In genomic region chr8:11283217-11283616, GRCm38 (mm10) we compare ENCODE assay signal across 11 mouse cellular contexts. TPM values are rescaled to one million over a fixed set of nuclear protein-coding genes. Genes with fewer than 3 reads are reported as not detected.
DNase-seq lines count a peak whose midpoint lies in the region; ATAC-seq lines count a peak whose summit lies in the region.
"Had no signal": no experiment of that assay in that cellular context is flagged by ENCODE, and none has a peak within 500 bp of the region (broad histone marks: within the 10 kb centered on the region; RNA-seq: fewer than 3 reads in every experiment).

No protein-coding gene starts in this region.

- no peaks in the 10 kb centered on the region for H3K36me3 ChIP-seq in forebrain, embryonic 11.5 days (ENCODE audit: control insufficient read depth, insufficient read depth, low read length)
- H3K36me3 ChIP-seq in forebrain, embryonic 12.5 days (replicated peaks): no peaks in the 10 kb centered on the region
- H3K36me3 ChIP-seq in embryonic facial prominence, embryonic 10.5 days (replicated peaks): peaks cover 11% of the 10 kb centered on the region
- H3K36me3 ChIP-seq: neural tube, embryonic 13.5 days had no signal

- peak; percentile 37; the same call in 1 of the 2 replicates for ATAC-seq in forebrain, embryonic 11.5 days (replicated peaks; ENCODE audit: low FRiP score)
- no peak for ATAC-seq in forebrain, embryonic 12.5 days (ENCODE audit: low FRiP score)
- ATAC-seq: intestine, embryonic 16.5 days had no signal

- H3K4me3 ChIP-seq in forebrain, embryonic 11.5 days (ENCODE audit: low read depth, low read length): no peak overlapping the region
- H3K4me3 ChIP-seq in forebrain, embryonic 12.5 days (replicated peaks): no peak overlapping the region
- no peak overlapping the region for H3K4me3 ChIP-seq in embryonic facial prominence, embryonic 10.5 days
- H3K4me3 ChIP-seq: neural tube, embryonic 13.5 days had no signal

- 45% methylated on average over 10 of the region's 10 CpGs for whole genome bisulfite sequencing in forebrain, embryonic 11.5 days
- 46% methylated on average over 10 of the region's 10 CpGs for WGBS in forebrain, embryonic 12.5 days
- WGBS in embryonic facial prominence, embryonic 10.5 days: 65% methylated on average over 10 of the region's 10 CpGs

- no peaks in the 10 kb centered on the region for H3K9me3 ChIP-seq in forebrain, embryonic 11.5 days (ENCODE audit: control insufficient read depth, low read length)
- H3K9me3 ChIP-seq in forebrain, embryonic 12.5 days: no peaks in the 10 kb centered on the region
- H3K9me3 ChIP-seq in embryonic facial prominence, embryonic 10.5 days: no peaks in the 10 kb centered on the region
- H3K9me3 ChIP-seq: neural tube, embryonic 13.5 days had no signal

- H3K4me2 ChIP-seq in forebrain, embryonic 11.5 days (ENCODE audit: low read depth, low read length, severe bottlenecking): no peak overlapping the region
- no peak overlapping the region for H3K4me2 ChIP-seq in forebrain, embryonic 12.5 days
- H3K4me2 ChIP-seq: liver, embryonic 11.5 days; neural tube, embryonic 13.5 days had no signal

- H3K27ac ChIP-seq in forebrain, embryonic 11.5 days (ENCODE audit: low read depth, low read length): no peak overlapping the region
- no peak overlapping the region for H3K27ac ChIP-seq in forebrain, embryonic 12.5 days
- peak overlapping the region; percentile 71 for H3K27ac ChIP-seq in embryonic facial prominence, embryonic 10.5 days (replicated peaks)
- H3K27ac ChIP-seq: neural tube, embryonic 13.5 days had no signal

- peaks cover 18% of the 10 kb centered on the region for H3K4me1 ChIP-seq in forebrain, embryonic 11.5 days (replicated peaks; ENCODE audit: control insufficient read depth, insufficient read depth, low read length)
- H3K4me1 ChIP-seq in forebrain, embryonic 12.5 days: peaks cover 28% of the 10 kb centered on the region
- peaks cover 63% of the 10 kb centered on the region for H3K4me1 ChIP-seq in embryonic facial prominence, embryonic 10.5 days

- H3K27me3 ChIP-seq in forebrain, embryonic 11.5 days (ENCODE audit: control insufficient read depth, insufficient read depth, low read length): no peaks in the 10 kb centered on the region
- H3K27me3 ChIP-seq in forebrain, embryonic 12.5 days: no peaks in the 10 kb centered on the region
- H3K27me3 ChIP-seq in embryonic facial prominence, embryonic 10.5 days (replicated peaks; ENCODE audit: low read depth, poor library complexity, severe bottlenecking): no peaks in the 10 kb centered on the region
- H3K27me3 ChIP-seq: neural tube, embryonic 13.5 days had no signal

- no peak for DNase-seq in forebrain, embryonic 11.5 days (ENCODE audit: low spot score)
- DNase-seq in embryonic facial prominence, embryonic 10.5 days (ENCODE audit: low spot score): no peak
- peak; percentile 85 for DNase-seq in kidney, adult 9 months
- peak; percentile 53 for DNase-seq in lung, postnatal 14 days
- no peak for DNase-seq in adrenal gland, postnatal 25 days
- DNase-seq in embryo, embryonic 10.5 days (ENCODE audit: low spot score): no peak
- DNase-seq in embryo, embryonic 10 days (ENCODE audit: low spot score): no peak

- H3K9ac ChIP-seq in forebrain, embryonic 11.5 days (ENCODE audit: low read length): no peak overlapping the region
- no peak overlapping the region for H3K9ac ChIP-seq in forebrain, embryonic 12.5 days
- H3K9ac ChIP-seq: neural tube, embryonic 13.5 days had no signal

RNA-seq across cellular contexts. Expression of gene Col4a2, which starts 29.4 kb away (rescaled TPM):
- 40.4 and 45.4 TPM in 2 replicates for polyA plus RNA-seq in forebrain, embryonic 11.5 days (2014; fragmentation: Nextera tagmentation; extraction: Ambion mirVana)
- polyA plus RNA-seq in forebrain, embryonic 12.5 days (2016; fragmentation: Nextera tagmentation; extraction: Ambion mirVana): 50.0 and 51.3 TPM in 2 replicates
- 51.8 and 54.7 TPM in 2 replicates for polyA plus RNA-seq in embryonic facial prominence, embryonic 10.5 days (2016; fragmentation: Nextera tagmentation; extraction: Ambion mirVana)
- total RNA-seq in adrenal gland, postnatal 25 days (2021): 214 and 239 TPM in 2 replicates

RNA-seq across cellular contexts. Expression of gene Col4a1, which starts 29.4 kb away (rescaled TPM):
- 118 and 130 TPM in 2 replicates for polyA plus RNA-seq in forebrain, embryonic 11.5 days (2014; fragmentation: Nextera tagmentation; extraction: Ambion mirVana)
- polyA plus RNA-seq in forebrain, embryonic 12.5 days (2016; fragmentation: Nextera tagmentation; extraction: Ambion mirVana): 100 and 102 TPM in 2 replicates
- 128 and 138 TPM in 2 replicates for polyA plus RNA-seq in embryonic facial prominence, embryonic 10.5 days (2016; fragmentation: Nextera tagmentation; extraction: Ambion mirVana)
- 385 and 411 TPM in 2 replicates for total RNA-seq in adrenal gland, postnatal 25 days (2021)

Comparison
In these comparisons a context has a peak if more than half of its experiments do, and no peak if none do; other contexts are left out.
1. DNase-seq: peak in kidney, adult 9 months (single experiment) and lung, postnatal 14 days (single experiment); none in forebrain, embryonic 11.5 days (single experiment), embryonic facial prominence, embryonic 10.5 days (single experiment), adrenal gland, postnatal 25 days (single experiment), embryo, embryonic 10.5 days (single experiment) and embryo, embryonic 10 days (single experiment).